In genomic region chr11:101950021-101950420, GRCm38 (mm10) we compare ENCODE assay signal across 20 mouse cellular contexts. TPM values are rescaled to one million over a fixed set of nuclear protein-coding genes. Genes with fewer than 3 reads are reported as not detected.
"Had no signal": no experiment of that assay in that cellular context is flagged by ENCODE, and none has a peak within 500 bp of the region (broad histone marks: within the 10 kb centered on the region; RNA-seq: fewer than 3 reads in every experiment).

No protein-coding gene starts in this region.

- ATAC-seq: lung, postnatal 0 days; midbrain, embryonic 13.5 days; midbrain, embryonic 15.5 days had no signal

- DNase-seq: lung, adult 2 months; lung, postnatal 14 days; lung, postnatal 36 days; right cerebral cortex, postnatal 14 days; thymus, adult 2 months; thymus, postnatal 25 days; thymus, postnatal 4 days had no signal

- H3K27ac ChIP-seq: lung, embryonic 15.5 days; macrophage; midbrain, embryonic 13.5 days; midbrain, embryonic 15.5 days; neural tube, embryonic 12.5 days; stomach, embryonic 15.5 days; stomach, postnatal 0 days had no signal

- H3K4me3 ChIP-seq: lung, embryonic 15.5 days; megakaryocyte, embryonic 14.5 days; midbrain, embryonic 13.5 days; midbrain, embryonic 15.5 days; neural tube, embryonic 12.5 days; stomach, embryonic 15.5 days had no signal

RNA-seq across cellular contexts. Expression of gene Sost, which starts 16.8 kb away (rescaled TPM):
- total RNA-seq: megakaryocyte progenitor cell, adult 5-6 weeks; monocyte, adult 5-6 weeks; neutrophil, adult 5-6 weeks had no signal

RNA-seq across cellular contexts. Expression of gene Cfap97d1, which starts 34.1 kb away (rescaled TPM):
- total RNA-seq: megakaryocyte progenitor cell, adult 5-6 weeks; midbrain, postnatal 0 days; neutrophil, adult 5-6 weeks had no signal

RNA-seq across cellular contexts. Expression of gene Meox1, which starts 55.8 kb away (rescaled TPM):
- total RNA-seq: megakaryocyte progenitor cell, adult 5-6 weeks; monocyte, adult 5-6 weeks; neutrophil, adult 5-6 weeks had no signal
